Mouse (Mus musculus): ENCODE measurements around the gene 3110082I17Rik. TPM values are rescaled to one million over a fixed set of nuclear protein-coding genes. Genes with fewer than 3 reads are reported as not detected.
"Not testable (repeated sequence)": the region's sequence is repeated elsewhere in the genome, so short reads cannot be mapped to it uniquely, and the experiment has no call there.

Gene 3110082I17Rik
- total RNA-seq, 4 experiments from 2014 or later: 5.4 to 8.7 (median 6.8) TPM

GRCm38 (mm10) chr5:139353496-139353895 lies 106.8 kb downstream of the 3110082I17Rik start:
- no peak for DNase-seq (ENCODE audit: low spot score)

DNA sequence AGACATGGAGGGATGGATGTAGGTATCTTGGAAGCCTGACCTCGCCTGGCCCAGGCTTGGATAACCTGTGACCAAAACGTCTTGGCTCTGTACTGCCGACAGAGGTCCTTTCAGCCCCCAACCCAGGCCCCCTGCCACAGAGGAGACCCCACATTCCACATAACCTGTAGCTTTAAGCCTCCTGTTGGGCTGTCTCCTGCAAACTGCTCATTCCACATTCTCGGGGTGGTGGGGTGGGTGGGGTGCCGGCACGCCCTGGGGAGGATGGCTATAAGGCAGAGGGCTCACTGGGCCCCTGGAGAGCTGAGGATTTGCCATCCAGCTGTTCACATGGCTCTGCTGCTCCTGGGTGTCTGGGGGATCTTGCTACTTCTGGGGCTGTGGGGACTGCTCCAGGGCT lies 108.0 kb downstream of the 3110082I17Rik start, which contains the start of gene Cyp2w1:
TSS of gene Cyp2w1 (plus strand) at position 301 of the 400 bp plus-strand sequence.
- no peak for DNase-seq (ENCODE audit: low spot score)

- no peak for DNase-seq (ENCODE audit: low spot score)
These were observed 108.7 kb downstream of the 3110082I17Rik start for GRCm38 (mm10) chr5:139351628-139352027.

DNA sequence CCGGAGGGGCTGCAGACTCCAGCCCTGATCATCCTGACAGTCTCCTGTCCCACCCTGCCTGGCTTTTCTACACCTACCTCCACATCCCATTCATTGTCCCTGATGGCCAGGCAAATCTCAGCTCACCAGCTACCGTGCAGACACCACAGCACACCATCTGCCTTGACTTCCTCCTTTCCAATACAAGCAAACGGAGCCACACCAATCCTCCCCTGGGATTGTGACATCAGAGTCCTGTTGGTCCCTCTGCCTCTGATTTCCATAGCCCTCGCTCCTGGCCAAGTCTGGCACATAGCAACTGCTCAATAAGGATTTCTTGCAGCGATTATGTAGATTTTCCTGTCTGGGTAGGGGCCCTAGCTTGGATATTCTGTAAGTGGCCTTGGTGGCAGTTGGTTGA lies 109.2 kb downstream of the 3110082I17Rik start, which contains the start of gene Cox19:
TSS of gene Cox19 (minus strand) at position 285 of the 400 bp plus-strand sequence.
- no peak for DNase-seq (ENCODE audit: low spot score)

GRCm38 (mm10) chr5:139349713-139350112 lies 110.6 kb downstream of the 3110082I17Rik start:
- DNase-seq (ENCODE audit: low spot score): no peak

- no peak for DNase-seq (ENCODE audit: low spot score)
These were observed 113.1 kb downstream of the 3110082I17Rik start for GRCm38 (mm10) chr5:139347225-139347624.

GRCm38 (mm10) chr5:139345364-139345714 lies 115.0 kb downstream of the 3110082I17Rik start:
- no peak for DNase-seq (ENCODE audit: low spot score)

- peak; percentile 96 for DNase-seq (ENCODE audit: low spot score)
These were observed 115.5 kb downstream of the 3110082I17Rik start for GRCm38 (mm10) chr5:139344687-139345363.

DNA sequence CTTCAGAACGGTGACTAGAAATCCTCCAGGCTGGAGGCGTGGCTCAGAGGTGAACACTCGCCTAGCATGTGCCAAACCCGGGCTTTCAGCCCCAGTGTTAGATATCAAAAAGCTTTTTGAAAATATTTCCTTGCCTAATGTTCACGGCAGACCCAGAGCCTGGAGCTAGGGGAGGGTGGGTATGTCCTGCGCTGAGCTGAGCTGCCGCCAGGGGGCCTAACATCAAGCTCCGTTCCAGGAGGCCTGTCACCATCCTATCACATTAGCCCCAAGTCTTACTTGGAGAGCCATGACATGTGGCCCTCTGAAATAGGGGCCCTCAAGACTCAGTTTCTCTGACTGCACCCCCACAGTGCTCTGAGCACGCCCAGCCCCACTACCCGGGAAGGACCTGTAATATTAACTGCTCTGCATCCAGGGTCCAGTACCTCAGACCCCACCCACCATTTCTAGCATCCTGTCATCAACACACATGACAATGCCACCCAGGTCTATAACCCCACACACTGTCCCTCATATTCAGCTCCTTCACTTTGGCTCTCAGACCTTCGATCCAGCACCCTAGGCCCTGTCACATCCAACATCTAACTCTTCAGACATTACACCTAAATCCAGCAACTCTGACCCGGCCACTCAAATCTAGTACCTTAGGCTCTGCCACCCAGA lies 116.2 kb downstream of the 3110082I17Rik start:
- peak; percentile 71 for DNase-seq (ENCODE audit: low spot score)

DNA sequence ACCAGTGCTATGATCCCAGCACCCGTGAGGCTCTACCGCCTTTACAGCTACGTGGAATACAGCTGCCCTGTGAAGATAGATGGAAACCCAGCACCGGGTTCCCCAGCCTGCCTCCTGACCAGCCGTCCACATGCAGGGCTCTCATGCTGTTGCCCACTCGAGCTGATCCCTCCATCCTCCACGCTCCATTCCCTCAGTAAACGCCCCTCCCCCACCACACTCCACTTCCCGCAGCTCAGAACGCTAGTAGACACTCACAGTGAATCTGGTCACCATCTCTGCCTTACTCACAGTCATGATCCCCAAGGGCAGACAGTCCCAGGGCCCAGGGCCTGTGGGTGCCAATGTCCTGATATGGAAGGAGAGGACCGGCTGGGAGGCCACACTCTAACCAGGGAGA lies 121.4 kb downstream of the 3110082I17Rik start:
- DNase-seq (ENCODE audit: low spot score): no peak

DNA sequence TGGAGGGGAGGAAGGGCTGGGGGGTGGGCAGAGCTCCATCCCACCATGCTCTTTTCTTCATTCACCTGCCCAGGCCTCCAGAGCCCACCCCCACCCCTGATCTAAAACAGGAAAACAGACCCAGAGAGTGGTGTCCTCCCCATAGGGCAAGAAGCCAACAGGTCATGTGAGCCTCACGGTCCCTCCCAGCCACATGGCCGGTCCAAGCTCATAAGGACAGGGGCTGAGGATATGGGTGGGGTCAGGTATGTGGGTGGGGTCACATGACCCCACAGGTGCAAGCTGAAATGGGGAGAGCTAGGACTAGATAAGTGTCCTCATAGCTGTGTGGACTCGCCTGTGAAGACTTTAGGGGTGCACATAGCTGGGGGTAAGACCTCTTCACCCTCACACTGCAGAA lies 121.9 kb downstream of the 3110082I17Rik start:
- DNase-seq (ENCODE audit: low spot score): no peak

- DNase-seq (ENCODE audit: low spot score): no peak
These were observed 122.4 kb downstream of the 3110082I17Rik start for GRCm38 (mm10) chr5:139337826-139338370.

DNA sequence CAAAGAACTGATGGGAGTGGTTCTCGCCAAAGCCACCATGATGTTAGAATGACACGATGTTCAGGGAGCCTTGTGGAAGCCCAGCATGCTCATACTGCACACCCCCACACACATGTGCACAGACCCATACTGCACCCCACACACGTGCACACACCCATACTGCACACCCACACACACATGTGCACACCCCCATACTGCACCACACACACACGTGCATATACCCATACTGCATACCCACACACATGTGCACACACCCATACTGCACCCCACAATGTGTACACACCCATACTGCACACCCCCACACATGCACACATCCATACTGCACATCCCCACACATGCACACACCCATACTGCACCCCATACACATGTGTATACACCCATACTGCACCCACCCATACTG lies 124.7 kb downstream of the 3110082I17Rik start:
- no peak for DNase-seq (ENCODE audit: low spot score)

GRCm38 (mm10) chr5:139334394-139334793 lies 125.9 kb downstream of the 3110082I17Rik start:
- DNase-seq (ENCODE audit: low spot score): not testable (repeated sequence)

GRCm38 (mm10) chr5:139333301-139334013 lies 126.9 kb downstream of the 3110082I17Rik start:
- no peak for DNase-seq (ENCODE audit: low spot score)

DNA sequence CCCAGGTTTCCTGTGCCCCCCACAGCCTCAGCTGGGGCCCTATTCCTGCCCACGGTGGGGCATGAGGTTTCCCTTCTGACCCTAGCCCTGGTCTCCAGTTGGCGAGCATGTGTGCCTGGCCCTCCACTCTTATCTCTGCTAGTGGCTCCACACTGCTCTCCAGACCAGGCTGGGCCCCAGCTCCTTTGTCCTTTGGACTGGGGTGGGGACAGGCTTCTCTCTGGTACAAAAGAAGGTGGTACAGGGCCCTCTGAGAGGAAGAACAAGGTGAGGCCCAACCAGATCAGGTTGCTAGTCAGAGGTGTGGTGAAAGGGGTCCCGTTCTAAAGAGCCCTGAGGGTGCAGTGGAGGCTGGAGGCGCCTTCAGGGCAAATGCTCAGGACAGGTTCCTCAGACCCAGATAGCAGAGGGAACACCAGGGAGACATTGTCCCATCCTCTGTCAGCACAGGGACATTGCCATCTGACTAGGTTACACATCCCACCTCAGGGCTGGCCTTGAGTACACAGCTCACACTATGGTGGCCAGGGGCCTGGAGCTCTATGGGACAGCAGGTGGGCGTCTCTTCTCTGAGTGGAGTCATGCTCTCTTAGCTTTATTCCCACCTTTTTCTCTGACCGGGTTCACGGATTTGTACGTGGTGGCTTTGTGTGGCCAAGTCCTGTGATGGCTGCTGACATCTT lies 127.6 kb downstream of the 3110082I17Rik start:
- DNase-seq (ENCODE audit: low spot score): no peak

- DNase-seq (ENCODE audit: low spot score): peak; percentile 74
These were observed 128.6 kb downstream of the 3110082I17Rik start for GRCm38 (mm10) chr5:139331742-139332141.

DNA sequence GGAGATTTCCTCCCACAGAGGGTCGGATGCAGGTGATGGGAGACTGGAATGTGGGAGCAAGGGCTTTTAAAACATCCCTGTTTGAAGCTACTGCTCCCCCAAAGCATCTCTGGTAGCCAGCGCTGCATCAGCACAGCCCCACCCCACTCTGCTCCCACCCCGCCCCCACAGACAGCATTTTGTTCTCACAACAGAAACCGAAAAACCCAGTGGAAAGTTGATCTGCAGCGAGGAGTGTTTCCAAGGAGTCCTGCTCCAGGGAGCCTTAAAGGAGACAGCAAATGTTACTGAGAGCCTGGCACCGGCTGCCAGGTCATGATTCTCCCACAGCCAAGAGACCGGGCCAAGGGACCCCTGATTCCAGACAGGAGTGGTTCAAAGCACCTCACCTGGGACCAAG lies 129.6 kb downstream of the 3110082I17Rik start:
- DNase-seq (ENCODE audit: low spot score): no peak

DNA sequence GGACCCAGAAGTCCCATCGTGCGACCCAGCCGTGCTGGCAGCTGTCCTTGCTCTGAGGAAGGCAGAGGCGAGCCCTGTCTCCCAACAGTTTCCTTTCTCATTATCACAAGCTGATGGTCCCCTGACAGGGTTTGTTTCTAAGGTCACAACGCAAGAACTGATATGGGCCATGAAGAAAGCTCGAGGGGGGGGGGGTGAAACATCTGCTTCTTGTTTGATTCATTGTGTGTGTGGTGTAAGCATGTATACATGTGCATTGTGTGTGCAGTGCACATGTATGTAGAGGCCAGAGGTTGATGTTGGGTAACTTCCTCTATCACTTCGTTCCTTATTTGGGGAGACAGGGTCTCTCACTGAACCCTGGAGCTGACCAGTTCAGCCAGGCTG lies 132.7 kb downstream of the 3110082I17Rik start:
- DNase-seq (ENCODE audit: low spot score): no peak

- no peak for DNase-seq (ENCODE audit: low spot score)
These were observed 133.2 kb downstream of the 3110082I17Rik start for GRCm38 (mm10) chr5:139326986-139327633.

DNA sequence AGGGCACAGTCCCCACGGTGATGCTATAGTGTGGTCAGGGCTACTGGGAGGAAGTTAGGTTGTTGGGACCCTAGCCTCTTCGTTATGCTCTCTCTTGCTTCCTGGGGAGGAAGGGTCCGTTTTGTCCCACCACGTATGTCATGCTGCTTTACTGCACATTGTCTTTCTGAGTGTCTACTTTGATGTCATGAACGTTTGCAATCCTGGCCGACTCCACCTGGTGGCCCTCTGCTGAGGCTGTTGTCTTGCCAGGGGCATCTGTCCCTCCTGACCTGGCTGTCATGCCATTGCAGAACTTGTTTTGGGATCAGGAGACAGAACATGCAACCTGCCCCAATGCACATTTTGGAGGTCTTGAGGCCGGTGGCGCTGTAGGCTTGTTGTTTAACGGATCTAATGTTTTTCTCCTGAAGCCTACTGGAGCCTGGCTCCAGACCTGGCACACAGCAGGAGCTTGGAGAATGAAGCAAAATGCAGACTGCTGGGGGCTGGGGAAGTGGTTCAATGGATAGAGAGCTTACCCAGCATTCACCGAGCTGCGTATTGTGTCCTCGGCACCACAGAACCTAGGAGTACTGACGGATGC lies 134.1 kb downstream of the 3110082I17Rik start:
- DNase-seq (ENCODE audit: low spot score): no peak

All from heart, adult 8-10 months (tissue).